Mouse (Mus musculus) heart, embryonic 14.5 days (tissue): ENCODE data around the gene Mia. TPM values are rescaled to one million over a fixed set of nuclear protein-coding genes. Genes with fewer than 3 reads are reported as not detected.

Experiments used
- ATAC-seq: fragments of 200-750 bp; cut with Nextera tagmentation; 2 replicates; pipeline ENCODE4 v1.8.0; 2017; ENCODE audit warnings: low read depth, moderate TSS enrichment; ENCODE audit not compliant: insufficient number of reproducible peaks, insufficient read depth, low FRiP score
- H3K27ac ChIP-seq, 2 experiments: fragments of 200-500 bp in 1 of 2; fragments of 300-500 bp in 1 of 2; sonication (generic) in 1 of 2; replicated peaks in 1 of 2; 2 replicates each; pipeline ENCODE4 v1.5.1; 2012 to 2014; ENCODE audit warnings: low read depth in 2 of 2, low read length in 2 of 2, control low read depth in 1 of 2, mild to moderate bottlenecking in 1 of 2, mixed read lengths in 1 of 2; ENCODE audit not compliant: control insufficient read depth in 1 of 2, insufficient read depth in 1 of 2
- H3K27me3 ChIP-seq: fragments of 300-500 bp; sonication (generic); 2 replicates; pipeline ENCODE4 v1.6.1; 2014; ENCODE audit warnings: mild to moderate bottlenecking, low read length, control low read depth; ENCODE audit not compliant: control insufficient read depth, insufficient read depth
- H3K36me3 ChIP-seq: fragments of 300-500 bp; sonication (generic); 2 replicates; pipeline ENCODE4 v1.6.1; 2014; ENCODE audit warnings: mild to moderate bottlenecking, control low read depth, low read length, mixed read lengths; ENCODE audit not compliant: control insufficient read depth, insufficient read depth
- H3K4me1 ChIP-seq, 2 experiments: fragments of 200-500 bp in 1 of 2; fragments of 300-500 bp in 1 of 2; sonication (generic) in 1 of 2; 2 replicates each; pipeline ENCODE4 v1.6.1; 2012 to 2014; ENCODE audit warnings: low read length in 2 of 2, control low read depth in 1 of 2, mixed read lengths in 1 of 2; ENCODE audit not compliant: control insufficient read depth in 2 of 2, insufficient read depth in 2 of 2
- H3K4me2 ChIP-seq: fragments of 300-500 bp; sonication (generic); 2 replicates; pipeline ENCODE4 v1.6.1; 2014; ENCODE audit warnings: mild to moderate bottlenecking, low read length
- H3K4me3 ChIP-seq, 2 experiments: fragments of 200-500 bp in 1 of 2; fragments of 300-500 bp in 1 of 2; sonication (generic) in 1 of 2; 2 replicates each; pipeline ENCODE4 v1.5.1; 2012 to 2014; ENCODE audit warnings: low read length in 2 of 2, mild to moderate bottlenecking in 2 of 2, control low read depth in 1 of 2, low read depth in 1 of 2, moderate library complexity in 1 of 2; ENCODE audit not compliant: control insufficient read depth in 1 of 2, insufficient read depth in 1 of 2
- H3K9ac ChIP-seq: fragments of 300-500 bp; sonication (generic); 2 replicates; pipeline ENCODE4 v1.6.1; 2014; ENCODE audit warnings: mild to moderate bottlenecking, low read length
- H3K9me3 ChIP-seq: fragments of 300-500 bp; sonication (generic); 2 replicates; pipeline ENCODE4 v1.6.1; 2016; ENCODE audit warnings: low read length, control low read depth; ENCODE audit not compliant: control insufficient read depth
- WGBS: fragments of 180-500 bp; shearing (Covaris S2); extraction: QIAGEN DNeasy Blood & Tissue Kit; methylation state at CpG from one replicate; pipeline ENCODE4 v1.1.7; 2014; 5-methylcytosine and 5-hydroxymethylcytosine counted together
- polyA plus RNA-seq: library from polyadenylated mRNA; unstranded; fragments of >200 nt; fragmentation: Nextera tagmentation; extraction: Ambion mirVana; gene quantifications from 2 replicates; pipeline ENCODE4 v1.2.1, GENCODE M21; 2014

Mia gene
- polyA plus RNA-seq, 1 experiment from 2014 or later: 1.3 TPM

DNA sequence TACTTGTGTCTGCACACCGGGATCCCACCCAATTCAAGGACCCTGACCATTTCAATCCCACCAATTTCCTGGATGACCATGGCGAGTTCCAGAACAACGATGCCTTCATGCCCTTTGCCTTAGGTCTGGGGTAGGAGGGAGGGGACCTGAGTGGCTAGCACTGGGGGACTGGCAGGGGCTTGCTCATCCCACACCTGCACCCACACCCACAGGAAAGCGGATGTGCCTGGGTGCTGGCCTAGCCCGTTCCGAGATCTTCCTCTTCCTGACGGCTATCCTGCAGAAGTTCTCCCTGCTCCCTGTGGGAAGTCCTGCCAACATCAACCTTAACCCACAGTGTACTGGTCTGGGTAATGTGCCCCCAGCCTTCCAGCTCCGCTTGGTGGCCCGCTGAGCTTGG is 22.8 kb downstream of the Mia start:
- Histone ChIP-seq H3K4me2 (no peak overlapping the region), H3K9ac (no peak overlapping the region), H3K27me3 (no peaks in the 10 kb centered on the region), H3K27ac (no peak overlapping the region), H3K4me1 (peaks cover 17 to 31% of the 10 kb centered on the region in 2 experiments), H3K36me3 (peaks cover 53% of the 10 kb centered on the region), H3K4me3 (no peak overlapping the region), H3K9me3 (no peaks in the 10 kb centered on the region)
- WGBS: 94% methylated on average over 9 of the region's 9 CpGs
- ATAC-seq: no peak

DNA sequence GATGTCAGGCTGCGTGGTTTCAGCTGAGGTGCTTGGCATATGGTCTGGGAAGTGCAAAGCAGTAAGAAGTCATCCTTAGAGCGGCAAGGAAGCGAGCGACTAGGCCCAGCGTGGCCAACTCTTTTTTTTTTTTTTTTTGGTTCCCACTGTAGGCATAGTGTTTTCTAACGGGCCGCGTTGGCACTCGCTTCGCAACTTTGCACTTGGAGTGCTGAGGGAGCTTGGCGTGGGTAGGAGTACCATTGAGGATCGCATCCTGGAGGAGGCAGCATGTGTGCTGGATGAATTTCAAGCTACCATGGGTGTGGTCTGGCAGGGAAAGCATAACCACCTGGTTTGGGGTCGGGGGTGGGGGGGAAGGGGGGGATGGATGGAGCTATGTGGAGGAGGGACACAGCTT is 25.0 kb downstream of the Mia start:
- 78% methylated on average over 13 of the region's 13 CpGs for WGBS
- ATAC-seq: no peak
- Histone ChIP-seq H3K9me3 (no peaks in the 10 kb centered on the region), H3K36me3 (peaks cover 33% of the 10 kb centered on the region), H3K27ac (no peak overlapping the region), H3K9ac (no peak overlapping the region), H3K4me3 (no peak overlapping the region), H3K4me2 (no peak overlapping the region), H3K27me3 (no peaks in the 10 kb centered on the region), H3K4me1 (peaks cover 9 to 16% of the 10 kb centered on the region in 2 experiments)

DNA sequence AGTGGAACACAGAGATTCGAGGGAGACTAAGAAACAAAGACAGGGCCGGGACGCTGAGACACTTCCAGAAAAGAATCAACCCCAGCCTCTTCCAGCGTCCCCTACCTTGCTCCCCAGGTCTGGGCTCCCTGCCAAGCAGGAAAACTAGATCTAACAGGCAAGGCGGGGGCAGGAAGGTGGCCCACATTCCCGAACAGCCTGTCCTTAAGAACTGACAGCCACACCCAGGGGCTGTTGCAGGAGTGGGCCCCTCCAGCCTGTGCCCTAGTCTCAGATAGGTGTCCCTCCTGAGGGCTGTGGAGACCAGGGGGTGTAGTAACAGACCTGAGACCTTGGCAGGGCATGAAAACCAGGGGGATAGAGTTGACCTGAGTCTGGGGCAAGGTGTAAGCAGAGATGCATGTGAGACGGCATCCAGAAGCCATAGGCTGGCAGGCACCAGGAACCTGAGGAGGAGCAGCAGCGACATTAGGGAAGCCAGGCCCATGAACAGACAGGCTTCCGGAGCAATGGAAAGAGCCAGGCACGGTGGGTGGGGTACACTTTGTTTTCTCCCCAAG is 27.7 kb downstream of the Mia start, which contains the start of gene Cyp2t4:
Gene Cyp2t4 (plus strand): TSS at position 510 of the 560 bp plus-strand sequence.
- WGBS: 49% methylated on average over 10 of the region's 10 CpGs

DNA sequence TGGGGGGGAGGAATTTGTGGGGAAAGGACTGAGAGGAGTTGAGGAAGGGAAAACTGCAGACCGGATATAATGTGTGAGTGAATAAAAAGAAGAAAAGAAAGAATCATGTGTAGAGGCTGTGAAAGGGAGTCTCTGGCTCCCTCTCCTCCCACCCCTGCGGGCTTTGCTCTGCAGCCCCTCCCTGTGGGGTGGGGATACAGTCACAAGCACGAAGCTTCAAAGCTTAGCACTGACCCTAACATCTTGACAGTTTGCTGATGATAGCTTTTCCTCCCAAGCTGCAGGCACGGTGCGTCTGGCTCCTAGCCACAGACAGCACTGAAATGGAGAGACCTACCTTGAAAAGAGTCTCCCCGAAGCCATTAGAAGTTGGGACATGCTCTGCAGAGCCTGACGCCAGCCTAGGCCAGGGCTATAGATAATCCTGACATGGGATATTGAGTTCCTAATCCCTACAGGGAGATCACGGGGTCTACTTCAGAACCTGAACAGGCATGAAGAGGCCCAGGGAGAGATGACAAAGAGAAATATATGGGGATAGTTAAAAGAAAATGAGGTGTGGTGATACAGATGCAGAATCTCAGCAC is 44.5 kb downstream of the Mia start:
- peaks cover 0 to 3% of the 10 kb centered on the region in 2 experiments; a peak in 1 of 4 replicates for H3K4me1 ChIP-seq
- H3K4me3 ChIP-seq: no peak overlapping the region
- no peaks in the 10 kb centered on the region for H3K27me3 ChIP-seq
- no peak overlapping the region for H3K9ac ChIP-seq
- H3K36me3 ChIP-seq: no peaks in the 10 kb centered on the region
- peaks cover 6% of the 10 kb centered on the region for H3K9me3 ChIP-seq
- no peak overlapping the region for H3K27ac ChIP-seq
- H3K4me2 ChIP-seq: no peak overlapping the region
- WGBS: 45% methylated on average over 8 of the region's 8 CpGs
- ATAC-seq: no peak

More for the DNA sequence above, 27.7 kb downstream of the Mia start, which contains the start of gene Cyp2t4:
- H3K4me1 ChIP-seq: peaks cover 3 to 5% of the 10 kb centered on the region in 2 experiments; a peak in 2 of 4 replicates
- H3K36me3 ChIP-seq: peaks cover 17% of the 10 kb centered on the region
- no peak within 1 kb of the TSS for H3K9ac ChIP-seq
- ATAC-seq: no peak
- no peak within 1 kb of the TSS for H3K27ac ChIP-seq
- no peaks in the 10 kb centered on the region for H3K9me3 ChIP-seq
- no peaks in the 10 kb centered on the region for H3K27me3 ChIP-seq
- no peak within 1 kb of the TSS for H3K4me2 ChIP-seq
- no peak within 1 kb of the TSS for H3K4me3 ChIP-seq

GRCm38 (mm10) chr7:27133757-27134156 is 47.2 kb downstream of the Mia start:
- 76% methylated on average over 4 of the region's 4 CpGs for WGBS
- H3K9me3 ChIP-seq: no peaks in the 10 kb centered on the region

GRCm38 (mm10) chr7:27133156-27133555 is 47.8 kb downstream of the Mia start:
- no peak overlapping the region for H3K27ac ChIP-seq
- no peak overlapping the region for H3K4me3 ChIP-seq
- H3K9me3 ChIP-seq: no peaks in the 10 kb centered on the region
- WGBS: 45% methylated on average over 12 of the region's 12 CpGs
- no peaks in the 10 kb centered on the region for H3K36me3 ChIP-seq
- no peaks in the 10 kb centered on the region for H3K27me3 ChIP-seq
- no peak overlapping the region for H3K4me2 ChIP-seq
- ATAC-seq: no peak
- H3K9ac ChIP-seq: no peak overlapping the region
- H3K4me1 ChIP-seq: peaks cover 0 to 3% of the 10 kb centered on the region in 2 experiments; a peak in 1 of 4 replicates

More at GRCm38 (mm10) chr7:27133757-27134156, 47.2 kb downstream of the Mia start:
- Histone ChIP-seq H3K27me3 (no peaks in the 10 kb centered on the region), H3K4me2 (no peak overlapping the region), H3K27ac (no peak overlapping the region), H3K36me3 (no peaks in the 10 kb centered on the region), H3K9ac (no peak overlapping the region), H3K4me1 (peaks cover 0 to 3% of the 10 kb centered on the region in 2 experiments; a peak in 1 of 4 replicates), H3K4me3 (no peak overlapping the region)
- no peak for ATAC-seq

DNA sequence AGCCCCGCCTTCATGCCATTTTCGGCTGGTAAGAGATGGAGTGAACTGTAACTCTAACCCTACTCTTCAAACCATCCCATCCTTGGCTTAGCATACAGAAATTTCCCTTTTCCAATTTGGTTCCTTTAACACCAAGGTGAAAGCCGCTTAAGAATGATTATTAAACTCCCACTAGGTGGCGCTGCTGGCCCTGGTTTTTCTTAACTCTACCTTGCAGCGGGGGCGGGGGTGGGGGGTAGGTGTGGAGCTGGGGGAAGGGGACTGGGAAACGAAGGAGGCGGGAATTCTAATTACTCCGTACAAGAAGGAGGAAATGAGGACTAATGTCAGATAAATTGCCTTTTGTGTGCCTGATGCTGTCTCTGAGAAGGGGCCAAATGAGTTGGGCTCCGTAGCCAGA is 48.4 kb downstream of the Mia start:
- Histone ChIP-seq H3K4me2 (0 out of 2 replicates have a peak overlapping the region, but pooled peaks have one; percentile 13), H3K36me3 (no peaks in the 10 kb centered on the region), H3K27ac (no peak overlapping the region), H3K4me3 (no peak overlapping the region), H3K27me3 (no peaks in the 10 kb centered on the region), H3K4me1 (peaks cover 0 to 3% of the 10 kb centered on the region in 2 experiments; a peak in 1 of 4 replicates), H3K9me3 (no peaks in the 10 kb centered on the region), H3K9ac (no peak overlapping the region)
- ATAC-seq: no peak
- 10% methylated on average over 10 of the region's 10 CpGs for whole genome bisulfite sequencing
